11 mouse cellular contexts compared by ENCODE assay signal in genomic region chr11:68544554-68544953, GRCm38 (mm10). TPM values are rescaled to one million over a fixed set of nuclear protein-coding genes. Genes with fewer than 3 reads are reported as not detected.
DNase-seq lines count a peak whose midpoint lies in the region; ATAC-seq and TF ChIP-seq lines count a peak whose summit lies in the region.
"Had no signal": no experiment of that assay in that cellular context is flagged by ENCODE, and none has a peak within 500 bp of the region (broad histone marks: within the 10 kb centered on the region; RNA-seq: fewer than 3 reads in every experiment).

No protein-coding gene starts in this region.

- 14% methylated on average over 8 of the region's 8 CpGs for WGBS in forebrain, postnatal 0 days
- WGBS in forebrain, embryonic 11.5 days: 11% methylated on average over 8 of the region's 8 CpGs
- WGBS in limb, embryonic 10.5 days: 9% methylated on average over 8 of the region's 8 CpGs

- no peak overlapping the region for H3K4me2 ChIP-seq in forebrain, postnatal 0 days (ENCODE audit: low read depth)
- H3K4me2 ChIP-seq in forebrain, embryonic 11.5 days (ENCODE audit: low read depth, low read length, severe bottlenecking): no peak overlapping the region

- no peak overlapping the region for H3K4me3 ChIP-seq in forebrain, postnatal 0 days (ENCODE audit: low read depth, low read length)
- no peak overlapping the region for H3K4me3 ChIP-seq in forebrain, embryonic 11.5 days (ENCODE audit: low read depth, low read length)
- H3K4me3 ChIP-seq in limb, embryonic 10.5 days: no peak overlapping the region

- H3K36me3 ChIP-seq in forebrain, postnatal 0 days (ENCODE audit: insufficient read depth): no peaks in the 10 kb centered on the region
- no peaks in the 10 kb centered on the region for H3K36me3 ChIP-seq in forebrain, embryonic 11.5 days (ENCODE audit: control insufficient read depth, insufficient read depth, low read length)
- no peaks in the 10 kb centered on the region for H3K36me3 ChIP-seq in limb, embryonic 10.5 days

- H3K9ac ChIP-seq in forebrain, postnatal 0 days: no peak overlapping the region
- H3K9ac ChIP-seq in forebrain, embryonic 11.5 days (ENCODE audit: low read length): no peak overlapping the region

- intact Hi-C loops in left cerebral cortex, postnatal 14 days (cut with DNase I): no loop called here
- intact Hi-C loops in gastrocnemius, postnatal 14 days (cut with DNase I; ENCODE audit: low total_unique reads): no loop called here

- no peak for DNase-seq in forebrain, postnatal 0 days
- no peak for DNase-seq in forebrain, embryonic 11.5 days (ENCODE audit: low spot score)
- peak; percentile 50 for DNase-seq in MN1 (ENCODE audit: low spot score)
- DNase-seq in heart, adult 18-20 months: peak; percentile 29 to 67
- DNase-seq in limb, embryonic 10.5 days (ENCODE audit: low spot score): peak; percentile 66
- no peak for DNase-seq in left cerebral cortex, postnatal 14 days (ENCODE audit: low spot score in 2 of 2)
- DNase-seq in gastrocnemius, postnatal 14 days: no peak
- no peak for DNase-seq in right cerebral cortex, adult 18-20 months

- TF ChIP-seq CTCF in forebrain, postnatal 0 days (IDR thresholded peaks at IDR 0.05; ENCODE audit: low read depth): peak; percentile 65

- no peaks in the 10 kb centered on the region for H3K4me1 ChIP-seq in forebrain, postnatal 0 days (ENCODE audit: insufficient read depth)
- H3K4me1 ChIP-seq in forebrain, embryonic 11.5 days (replicated peaks; ENCODE audit: control insufficient read depth, insufficient read depth, low read length): no peaks in the 10 kb centered on the region
- H3K4me1 ChIP-seq in limb, embryonic 10.5 days: peaks cover 32% of the 10 kb centered on the region

- H3K27ac ChIP-seq in forebrain, postnatal 0 days (ENCODE audit: low read depth, low read length): no peak overlapping the region
- H3K27ac ChIP-seq in forebrain, embryonic 11.5 days (ENCODE audit: low read depth, low read length): no peak overlapping the region
- no peak overlapping the region for H3K27ac ChIP-seq in limb, embryonic 10.5 days

- no peaks in the 10 kb centered on the region for H3K27me3 ChIP-seq in forebrain, postnatal 0 days (ENCODE audit: insufficient read depth, low read length)
- H3K27me3 ChIP-seq in forebrain, embryonic 11.5 days (ENCODE audit: control insufficient read depth, insufficient read depth, low read length): no peaks in the 10 kb centered on the region
- 0 out of 2 replicates have a peak, but pooled peaks cover 12% of the 10 kb centered on the region for H3K27me3 ChIP-seq in limb, embryonic 10.5 days (ENCODE audit: low read depth, poor library complexity, severe bottlenecking)

- no peak for ATAC-seq in forebrain, postnatal 0 days
- no peak for ATAC-seq in forebrain, embryonic 11.5 days (replicated peaks; ENCODE audit: low FRiP score)

- no peaks in the 10 kb centered on the region for H3K9me3 ChIP-seq in forebrain, postnatal 0 days (ENCODE audit: low read length)
- H3K9me3 ChIP-seq in forebrain, embryonic 11.5 days (ENCODE audit: control insufficient read depth, low read length): no peaks in the 10 kb centered on the region
- no peaks in the 10 kb centered on the region for H3K9me3 ChIP-seq in limb, embryonic 10.5 days (replicated peaks)

RNA-seq across cellular contexts. Expression of gene Mfsd6l, which starts 11.4 kb away (rescaled TPM):
- total RNA-seq in forebrain, postnatal 0 days (2014; rRNA removed): 0.15 and 0.24 TPM in 2 replicates
- polyA plus RNA-seq in forebrain, postnatal 0 days (2015; fragmentation: Nextera tagmentation; extraction: Ambion mirVana): 0.15 and 0.25 TPM in 2 replicates
- polyA plus RNA-seq in forebrain, embryonic 11.5 days (2014; fragmentation: Nextera tagmentation; extraction: Ambion mirVana): not detected in 2 replicates
- total RNA-seq in heart, adult 18-20 months (2021): under 1 TPM; 0.12 to 0.13 TPM
- 0.11 and 0.16 TPM in 2 replicates for polyA plus RNA-seq in limb, embryonic 10.5 days (2016; fragmentation: Nextera tagmentation; extraction: Ambion mirVana)
- not detected for total RNA-seq in left cerebral cortex, postnatal 14 days (2021)
- total RNA-seq in gastrocnemius, postnatal 14 days (2021): not detected
- total RNA-seq: common myeloid progenitor, adult 5-6 weeks; layer of hippocampus, postnatal 25 days had no signal
- polyA plus RNA-seq: neural tube, embryonic 14.5 days had no signal

RNA-seq across cellular contexts. Expression of gene Pik3r6, which starts 41.7 kb away (rescaled TPM):
- total RNA-seq in forebrain, postnatal 0 days (2014; rRNA removed): 1.5 and 2.0 TPM in 2 replicates
- 0.92 and 1.8 TPM in 2 replicates for polyA plus RNA-seq in forebrain, postnatal 0 days (2015; fragmentation: Nextera tagmentation; extraction: Ambion mirVana)
- 1.6 and 1.9 TPM in 2 replicates for polyA plus RNA-seq in forebrain, embryonic 11.5 days (2014; fragmentation: Nextera tagmentation; extraction: Ambion mirVana)
- total RNA-seq in heart, adult 18-20 months (2021): 1 to 10 TPM; 3.8 to 4.0 TPM
- polyA plus RNA-seq in limb, embryonic 10.5 days (2016; fragmentation: Nextera tagmentation; extraction: Ambion mirVana): 1.9 and 2.7 TPM in 2 replicates
- total RNA-seq in left cerebral cortex, postnatal 14 days (2021): 1 to 10 TPM; 3.8 to 4.1 TPM
- 1 to 10 TPM; 2.7 to 2.9 TPM for total RNA-seq in gastrocnemius, postnatal 14 days (2021)

RNA-seq across cellular contexts. Expression of gene Ccdc42, which starts 42.3 kb away (rescaled TPM):
- total RNA-seq in forebrain, postnatal 0 days (2014; rRNA removed): 0.46 and 1.3 TPM in 2 replicates
- polyA plus RNA-seq in forebrain, postnatal 0 days (2015; fragmentation: Nextera tagmentation; extraction: Ambion mirVana): 0.43 and 0.85 TPM in 2 replicates
- 0.51 and 0.87 TPM in 2 replicates for polyA plus RNA-seq in forebrain, embryonic 11.5 days (2014; fragmentation: Nextera tagmentation; extraction: Ambion mirVana)
- total RNA-seq in heart, adult 18-20 months (2021): not detected
- 0.64 and 0.89 TPM in 2 replicates for polyA plus RNA-seq in limb, embryonic 10.5 days (2016; fragmentation: Nextera tagmentation; extraction: Ambion mirVana)
- total RNA-seq in left cerebral cortex, postnatal 14 days (2021): under 1 TPM; 0.95 to 0.99 TPM
- total RNA-seq in gastrocnemius, postnatal 14 days (2021): under 1 TPM in 1 of 2 experiments, not detected in 1; 0.18 TPM
- total RNA-seq: common myeloid progenitor, adult 5-6 weeks had no signal
- polyA plus RNA-seq: neural tube, embryonic 14.5 days had no signal

Comparison
In these comparisons a context has a peak if more than half of its experiments do, and no peak if none do; other contexts are left out.
1. DNase-seq: peak in MN1 (single experiment), heart, adult 18-20 months (2 of 2) and limb, embryonic 10.5 days (single experiment); none in forebrain, postnatal 0 days (single experiment), forebrain, embryonic 11.5 days (single experiment), left cerebral cortex, postnatal 14 days (0 of 2), gastrocnemius, postnatal 14 days (single experiment) and right cerebral cortex, adult 18-20 months (single experiment).